Mouse (Mus musculus): ENCODE data around the gene Nek9. TPM values are rescaled to one million over a fixed set of nuclear protein-coding genes. Genes with fewer than 3 reads are reported as not detected.

Gene Nek9
- total and polyA plus RNA-seq, 2 experiments = 14.0 to 17.0 TPM

GRCm38 (mm10) chr12:85292288-85292687 lies 46.9 kb downstream of the Nek9 start:
- Histone ChIP-seq H3K36me3 (ENCODE audit: control insufficient read depth, insufficient read depth, low read length) (0 out of 2 replicates have a peak, but pooled peaks cover 3% of the 10 kb centered on the region), H3K4me1 (ENCODE audit: control insufficient read depth, insufficient read depth, low read length) (peaks cover 17% of the 10 kb centered on the region), H3K79me2 (ENCODE audit: control insufficient read depth, insufficient read depth, low read length) (peaks cover 17% of the 10 kb centered on the region; the same call in 1 of the 2 replicates), H3K9ac (ENCODE audit: low read depth, low read length) (no peak overlapping the region), H3K27ac (replicated peaks; ENCODE audit: insufficient read depth, low read depth, low read length) (no peak overlapping the region), H3K27me3 (ENCODE audit: control insufficient read depth, insufficient read depth, low read length) (no peaks in the 10 kb centered on the region), H3K4me3 (ENCODE audit: insufficient read depth, low read depth, low read length) (no peak overlapping the region)
- 55% methylated on average over 6 of the region's 6 CpGs for WGBS
- peak; percentile 46 for DNase-seq (ENCODE audit: extremely low read depth, low read depth, low spot score)
- no peak for TF ChIP-seq POLR2A (IDR thresholded peaks at IDR 0.05; ENCODE audit: extremely low read depth, insufficient read depth, low read length)

- H3K4me3 ChIP-seq (ENCODE audit: insufficient read depth, low read depth, low read length) = no peak overlapping the region
- no peaks in the 10 kb centered on the region for H3K27me3 ChIP-seq (ENCODE audit: control insufficient read depth, insufficient read depth, low read length)
- H3K79me2 ChIP-seq (ENCODE audit: control insufficient read depth, insufficient read depth, low read length) = peaks cover 17% of the 10 kb centered on the region; the same call in 1 of the 2 replicates
- peak; percentile 23 for DNase-seq (ENCODE audit: extremely low read depth, low read depth, low spot score)
- H3K4me1 ChIP-seq (ENCODE audit: control insufficient read depth, insufficient read depth, low read length) = peaks cover 17% of the 10 kb centered on the region
- no peak overlapping the region for H3K27ac ChIP-seq (replicated peaks; ENCODE audit: insufficient read depth, low read depth, low read length)
- no peak for TF ChIP-seq POLR2A (IDR thresholded peaks at IDR 0.05; ENCODE audit: extremely low read depth, insufficient read depth, low read length)
- H3K36me3 ChIP-seq (ENCODE audit: control insufficient read depth, insufficient read depth, low read length) = 0 out of 2 replicates have a peak, but pooled peaks cover 3% of the 10 kb centered on the region
- no peak overlapping the region for H3K9ac ChIP-seq (ENCODE audit: low read depth, low read length)
Observed at GRCm38 (mm10) chr12:85291541-85291940, 47.6 kb downstream of the Nek9 start.

- 0 out of 2 replicates have a peak, but pooled peaks cover 1% of the 10 kb centered on the region for H3K36me3 ChIP-seq (ENCODE audit: control insufficient read depth, insufficient read depth, low read length)
- peaks cover 17% of the 10 kb centered on the region for H3K4me1 ChIP-seq (ENCODE audit: control insufficient read depth, insufficient read depth, low read length)
- H3K4me3 ChIP-seq (ENCODE audit: insufficient read depth, low read depth, low read length) = no peak overlapping the region
- no peak for DNase-seq (ENCODE audit: extremely low read depth, low read depth, low spot score)
- no peak overlapping the region for H3K27ac ChIP-seq (replicated peaks; ENCODE audit: insufficient read depth, low read depth, low read length)
- H3K27me3 ChIP-seq (ENCODE audit: control insufficient read depth, insufficient read depth, low read length) = no peaks in the 10 kb centered on the region
- no peak overlapping the region for H3K9ac ChIP-seq (ENCODE audit: low read depth, low read length)
- WGBS = 90% methylated on average over 10 of the region's 10 CpGs
- peaks cover 17% of the 10 kb centered on the region; the same call in 1 of the 2 replicates for H3K79me2 ChIP-seq (ENCODE audit: control insufficient read depth, insufficient read depth, low read length)
- TF ChIP-seq POLR2A (IDR thresholded peaks at IDR 0.05; ENCODE audit: extremely low read depth, insufficient read depth, low read length) (no peak), CTCF (IDR thresholded peaks at IDR 0.05; ENCODE audit: low read depth, low read length) (no peak)
Observed at GRCm38 (mm10) chr12:85290633-85291032, 48.5 kb downstream of the Nek9 start.

GRCm38 (mm10) chr12:85289157-85290000 lies 49.8 kb downstream of the Nek9 start:
- H3K9ac ChIP-seq (ENCODE audit: low read depth, low read length) = peak overlapping the region; percentile 36
- peak; percentile 58 for DNase-seq (ENCODE audit: extremely low read depth, low read depth, low spot score)
- peaks cover 17% of the 10 kb centered on the region for H3K4me1 ChIP-seq (ENCODE audit: control insufficient read depth, insufficient read depth, low read length)
- TF ChIP-seq POLR2A (IDR thresholded peaks at IDR 0.05; ENCODE audit: extremely low read depth, insufficient read depth, low read length) (no peak), CTCF (IDR thresholded peaks at IDR 0.05; ENCODE audit: low read depth, low read length) (no peak)
- peak overlapping the region; percentile 82 for H3K27ac ChIP-seq (replicated peaks; ENCODE audit: insufficient read depth, low read depth, low read length)
- WGBS = 42% methylated on average over 24 of the region's 24 CpGs
- peaks cover 17% of the 10 kb centered on the region; the same call in 1 of the 2 replicates for H3K79me2 ChIP-seq (ENCODE audit: control insufficient read depth, insufficient read depth, low read length)
- peak overlapping the region; percentile 61 for H3K4me3 ChIP-seq (ENCODE audit: insufficient read depth, low read depth, low read length)
- H3K27me3 ChIP-seq (ENCODE audit: control insufficient read depth, insufficient read depth, low read length) = no peaks in the 10 kb centered on the region
- H3K36me3 ChIP-seq (ENCODE audit: control insufficient read depth, insufficient read depth, low read length) = no peaks in the 10 kb centered on the region

- DNase-seq (ENCODE audit: extremely low read depth, low read depth, low spot score) = peak; percentile 91
- H3K27ac ChIP-seq (replicated peaks; ENCODE audit: insufficient read depth, low read depth, low read length) = peak within 1 kb of the TSS; percentile 87
Observed at GRCm38 (mm10) chr12:85288486-85289156, 50.5 kb downstream of the Nek9 start, which contains the start of gene Zc2hc1c. TSS of gene Zc2hc1c (plus strand) at chr12:85288591.

More at GRCm38 (mm10) chr12:85288486-85289156, 50.5 kb downstream of the Nek9 start, which contains the start of gene Zc2hc1c:
- WGBS = under 1% methylated on average over 31 of the region's 31 CpGs
- H3K4me1 ChIP-seq (ENCODE audit: control insufficient read depth, insufficient read depth, low read length) = peaks cover 17% of the 10 kb centered on the region
- 0 out of 2 replicates have a peak, but pooled peaks have one; percentile 5 for TF ChIP-seq POLR2A (IDR thresholded peaks at IDR 0.05; ENCODE audit: extremely low read depth, insufficient read depth, low read length)
- no peak for TF ChIP-seq CTCF (IDR thresholded peaks at IDR 0.05; ENCODE audit: low read depth, low read length)
- peak within 1 kb of the TSS; percentile 61 for H3K4me3 ChIP-seq (ENCODE audit: insufficient read depth, low read depth, low read length)
- H3K79me2 ChIP-seq (ENCODE audit: control insufficient read depth, insufficient read depth, low read length) = peaks cover 17% of the 10 kb centered on the region; the same call in 1 of the 2 replicates
- no peaks in the 10 kb centered on the region for H3K27me3 ChIP-seq (ENCODE audit: control insufficient read depth, insufficient read depth, low read length)
- H3K9ac ChIP-seq (ENCODE audit: low read depth, low read length) = peak within 1 kb of the TSS; percentile 85
- H3K36me3 ChIP-seq (ENCODE audit: control insufficient read depth, insufficient read depth, low read length) = no peaks in the 10 kb centered on the region

Measured in liver, adult 2 months (tissue).